Mouse (Mus musculus) MEL (cell line): Measurements from ENCODE around the gene Mipol1.

Experiments
- MAX ChIP-seq: IDR thresholded peaks from 2 replicates; pipeline ENCODE4 v1.6.1; 2011; ENCODE audit warnings: low read length, improper control_type of control experiment
- MYB ChIP-seq: IDR thresholded peaks from 2 replicates; pipeline ENCODE4 v1.6.1; 2011; ENCODE audit warnings: mild to moderate bottlenecking, low read depth, low read length, improper control_type of control experiment
- TBP ChIP-seq: IDR thresholded peaks from 2 replicates; pipeline ENCODE4 v1.8.0; 2011; ENCODE audit warnings: low read depth, low read length, improper control_type of control experiment
- USF1 ChIP-seq: IDR thresholded peaks from 2 replicates; pipeline ENCODE4 v1.6.1; 2014; ENCODE audit warnings: low read depth, mild to moderate bottlenecking, inconsistent platforms, low read length, improper control_type of control experiment, moderate library complexity
- ZNF384 ChIP-seq: IDR thresholded peaks from 2 replicates; pipeline ENCODE4 v1.6.1; 2012; ENCODE audit warnings: low read depth, mild to moderate bottlenecking, inconsistent platforms, low read length, improper control_type of control experiment

- TF ChIP-seq USF1, result no peak
- no peak for TF ChIP-seq ZNF384
- TF ChIP-seq MYB, result no peak
- TF ChIP-seq MAX, result no peak
- TF ChIP-seq TBP, result no peak
These were observed 241.6 kb downstream of the Mipol1 start for GRCm38 (mm10) chr12:57471786-57472185.
